Comparison of ENCODE assay signal across 8 mouse cellular contexts in genomic region chr4:120682168-120682567, GRCm38 (mm10). TPM values are rescaled to one million over a fixed set of nuclear protein-coding genes. Genes with fewer than 3 reads are reported as not detected.
DNase-seq lines count a peak whose midpoint lies in the region; ATAC-seq and TF ChIP-seq lines count a peak whose summit lies in the region.

No protein-coding gene starts in this region.

- peak; percentile 90 for TF ChIP-seq CTCF in liver, adult 2 months (IDR thresholded peaks at IDR 0.05; ENCODE audit: low read depth, low read length)

- peaks cover 3% of the 10 kb centered on the region; the same call in 1 of the 2 replicates for H3K4me1 ChIP-seq in embryonic facial prominence, embryonic 10.5 days
- no peaks in the 10 kb centered on the region for H3K4me1 ChIP-seq in intestine, embryonic 15.5 days (replicated peaks)
- no peaks in the 10 kb centered on the region for H3K4me1 ChIP-seq in liver, adult 2 months (ENCODE audit: control insufficient read depth, insufficient read depth, low read length)

- no peak overlapping the region for H3K9ac ChIP-seq in intestine, embryonic 15.5 days
- H3K9ac ChIP-seq in liver, adult 2 months (ENCODE audit: low read depth, low read length): no peak overlapping the region

- 0 out of 2 replicates have a peak, but pooled peaks cover 4% of the 10 kb centered on the region for H3K27me3 ChIP-seq in embryonic facial prominence, embryonic 10.5 days (replicated peaks; ENCODE audit: low read depth, poor library complexity, severe bottlenecking)
- no peaks in the 10 kb centered on the region for H3K27me3 ChIP-seq in intestine, embryonic 15.5 days (replicated peaks)
- no peaks in the 10 kb centered on the region for H3K27me3 ChIP-seq in liver, adult 2 months (ENCODE audit: control insufficient read depth, insufficient read depth, low read length)

- peak; percentile 50 for DNase-seq in ovary, postnatal 36 days (ENCODE audit: low spot score)
- DNase-seq in ovary, postnatal 10 days (ENCODE audit: low spot score): no peak
- peak; percentile 29 for DNase-seq in adrenal gland, adult 8-10 months
- DNase-seq in embryonic facial prominence, embryonic 10.5 days (ENCODE audit: low spot score): peak; percentile 68
- DNase-seq in liver, adult 2 months (ENCODE audit: extremely low read depth, low read depth, low spot score): peak; percentile 42
- peak; percentile 71 for DNase-seq in retina, postnatal 1 day
- DNase-seq in yolk sac, embryonic 10.5 days (ENCODE audit: low spot score): peak; percentile 38

- H3K4me2 ChIP-seq in intestine, embryonic 15.5 days (replicated peaks): no peak overlapping the region

- H3K36me3 ChIP-seq in embryonic facial prominence, embryonic 10.5 days (replicated peaks): no peaks in the 10 kb centered on the region
- no peaks in the 10 kb centered on the region for H3K36me3 ChIP-seq in intestine, embryonic 15.5 days
- H3K36me3 ChIP-seq in liver, adult 2 months (ENCODE audit: control insufficient read depth, insufficient read depth, low read length): no peaks in the 10 kb centered on the region

- H3K27ac ChIP-seq in embryonic facial prominence, embryonic 10.5 days (replicated peaks): no peak overlapping the region
- H3K27ac ChIP-seq in intestine, embryonic 15.5 days: no peak overlapping the region
- no peak overlapping the region for H3K27ac ChIP-seq in liver, adult 2 months (replicated peaks; ENCODE audit: insufficient read depth, low read depth, low read length)

- 0 out of 2 replicates have a peak, but pooled peaks have one; percentile 24 for ATAC-seq in intestine, embryonic 15.5 days

- no peaks in the 10 kb centered on the region for H3K79me2 ChIP-seq in liver, adult 2 months (ENCODE audit: control insufficient read depth, insufficient read depth, low read length)

- WGBS in embryonic facial prominence, embryonic 10.5 days: 32% methylated on average over 10 of the region's 10 CpGs
- 41% methylated on average over 10 of the region's 10 CpGs for WGBS in intestine, embryonic 15.5 days
- 47% methylated on average over 10 of the region's 10 CpGs for WGBS in liver, adult 2 months

- no peak overlapping the region for H3K4me3 ChIP-seq in embryonic facial prominence, embryonic 10.5 days
- no peak overlapping the region for H3K4me3 ChIP-seq in intestine, embryonic 15.5 days (replicated peaks)
- H3K4me3 ChIP-seq in liver, adult 2 months (ENCODE audit: insufficient read depth, low read depth, low read length): no peak overlapping the region

- no peaks in the 10 kb centered on the region for H3K9me3 ChIP-seq in embryonic facial prominence, embryonic 10.5 days
- H3K9me3 ChIP-seq in intestine, embryonic 15.5 days: no peaks in the 10 kb centered on the region

- TF ChIP-seq POLR2A in liver, adult 2 months (IDR thresholded peaks at IDR 0.05; ENCODE audit: extremely low read depth, insufficient read depth, low read length): no peak

RNA-seq across cellular contexts. Expression of gene Cited4, which starts 15.8 kb away (rescaled TPM):
- 10 to 100 TPM in 2 of 4 experiments, 1 to 10 TPM in 2; 9.6 to 19.4 (median 12.6) TPM for total RNA-seq in adrenal gland, adult 8-10 months (2022)
- polyA plus RNA-seq in embryonic facial prominence, embryonic 10.5 days (2016; fragmentation: Nextera tagmentation; extraction: Ambion mirVana): 9.9 and 10.3 TPM in 2 replicates
- polyA plus RNA-seq in intestine, embryonic 15.5 days (2015; fragmentation: Nextera tagmentation; extraction: Ambion mirVana): 2.4 and 2.8 TPM in 2 replicates
- total RNA-seq in liver, adult 2 months (2014; rRNA removed): 0.09 and 0.27 TPM in 2 replicates
- polyA plus RNA-seq in liver, adult 2 months (2012; rRNA removed): 0.93 and 1.2 TPM in 2 replicates
